In the genomic region with DNA sequence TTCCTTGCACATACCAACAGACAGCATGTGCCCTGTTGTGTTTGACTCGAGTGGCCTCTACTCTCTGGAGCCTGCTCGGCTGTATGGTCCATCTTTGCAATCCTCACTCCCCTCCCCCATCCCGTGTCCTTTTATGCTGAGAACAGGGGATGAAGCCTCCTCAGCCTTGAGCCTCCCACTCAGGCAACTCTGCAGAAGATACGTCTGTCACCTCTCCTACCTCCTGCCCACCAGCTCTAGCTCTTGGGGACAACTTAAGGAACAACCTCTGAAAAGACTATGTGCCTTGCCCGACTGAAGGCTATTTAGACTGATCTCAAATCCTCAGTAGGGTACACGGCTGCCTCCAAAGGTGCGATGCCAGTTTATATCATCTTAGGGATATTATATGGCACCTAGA, we compare ENCODE assay signal across 18 mouse cellular contexts. TPM values are rescaled to one million over a fixed set of nuclear protein-coding genes. Genes with fewer than 3 reads are reported as not detected.
A peak's percentile ranks its signal among the peaks of the same experiment; 100 is the strongest.
DNase-seq lines count a peak whose midpoint lies in the region; ATAC-seq and TF ChIP-seq lines count a peak whose summit lies in the region.
"Had no signal": no experiment of that assay in that cellular context is flagged by ENCODE, and none has a peak within 500 bp of the region (broad histone marks: within the 10 kb centered on the region; RNA-seq: fewer than 3 reads in every experiment).

No protein-coding gene starts in this region.

- H3K4me2 ChIP-seq in hindbrain, postnatal 0 days (ENCODE audit: low read depth, low read length), result no peak overlapping the region
- H3K4me2 ChIP-seq in limb, embryonic 13.5 days (replicated peaks), result 0 out of 2 replicates have a peak overlapping the region, but pooled peaks have one; percentile 9
- H3K4me2 ChIP-seq: embryonic facial prominence, embryonic 13.5 days had no signal

- peak overlapping the region; percentile 36 for H3K4me3 ChIP-seq in hindbrain, embryonic 10.5 days
- no peak overlapping the region for H3K4me3 ChIP-seq in hindbrain, postnatal 0 days (ENCODE audit: low read length)
- H3K4me3 ChIP-seq in limb, embryonic 13.5 days, result no peak overlapping the region
- H3K4me3 ChIP-seq in limb, embryonic 10.5 days, result no peak overlapping the region
- H3K4me3 ChIP-seq in ES-E14 (ENCODE audit: insufficient read depth in 1 of 2, low read depth in 1 of 2, low read length in 2 of 2, poor library complexity in 1 of 2, severe bottlenecking in 1 of 2), result peak overlapping the region; percentile 51 to 59; a peak in 3 of 4 replicates
- H3K4me3 ChIP-seq: embryonic facial prominence, embryonic 13.5 days; megakaryocyte, embryonic 14.5 days had no signal

- peak overlapping the region; percentile 62; the same call in 1 of the 2 replicates for H3K27ac ChIP-seq in hindbrain, embryonic 10.5 days
- no peak overlapping the region for H3K27ac ChIP-seq in hindbrain, postnatal 0 days
- no peak overlapping the region for H3K27ac ChIP-seq in limb, embryonic 13.5 days
- H3K27ac ChIP-seq in limb, embryonic 10.5 days, result no peak overlapping the region
- H3K27ac ChIP-seq in ES-E14 (ENCODE audit: insufficient read depth, low read depth, low read length, poor library complexity, severe bottlenecking), result no peak overlapping the region
- H3K27ac ChIP-seq: embryonic facial prominence, embryonic 13.5 days had no signal

- peaks cover 7% of the 10 kb centered on the region for H3K36me3 ChIP-seq in hindbrain, embryonic 10.5 days
- no peaks in the 10 kb centered on the region for H3K36me3 ChIP-seq in hindbrain, postnatal 0 days (ENCODE audit: insufficient read depth, low read length)
- no peaks in the 10 kb centered on the region for H3K36me3 ChIP-seq in limb, embryonic 13.5 days
- H3K36me3 ChIP-seq in limb, embryonic 10.5 days, result no peaks in the 10 kb centered on the region
- H3K36me3 ChIP-seq in ES-E14 (ENCODE audit: control insufficient read depth, insufficient read depth, low read length, poor library complexity, severe bottlenecking), result no peaks in the 10 kb centered on the region
- H3K36me3 ChIP-seq: embryonic facial prominence, embryonic 13.5 days had no signal

- no peaks in the 10 kb centered on the region for H3K27me3 ChIP-seq in hindbrain, embryonic 10.5 days (ENCODE audit: insufficient read depth, poor library complexity, severe bottlenecking)
- no peaks in the 10 kb centered on the region for H3K27me3 ChIP-seq in hindbrain, postnatal 0 days (ENCODE audit: insufficient read depth, low read length)
- H3K27me3 ChIP-seq in limb, embryonic 13.5 days, result no peaks in the 10 kb centered on the region
- no peaks in the 10 kb centered on the region for H3K27me3 ChIP-seq in limb, embryonic 10.5 days (ENCODE audit: low read depth, poor library complexity, severe bottlenecking)
- H3K27me3 ChIP-seq: embryonic facial prominence, embryonic 13.5 days had no signal

- 79% methylated on average over 7 of the region's 7 CpGs for WGBS in hindbrain, embryonic 10.5 days
- WGBS in hindbrain, postnatal 0 days, result 75% methylated on average over 7 of the region's 7 CpGs
- WGBS in limb, embryonic 13.5 days, result 72% methylated on average over 7 of the region's 7 CpGs
- WGBS in limb, embryonic 10.5 days, result 77% methylated on average over 7 of the region's 7 CpGs

- in situ Hi-C loops in ES-E14 (cut with MboI; ENCODE audit: low sequenced_read_pairs in 2 of 2, unreplicated experiment in 2 of 2), result no loop called here

- ATAC-seq in hindbrain, postnatal 0 days, result no peak
- no peak for ATAC-seq in limb, embryonic 13.5 days (ENCODE audit: low FRiP score, low read depth)
- ATAC-seq: liver, postnatal 0 days had no signal

- peaks cover 36% of the 10 kb centered on the region for H3K4me1 ChIP-seq in hindbrain, embryonic 10.5 days (replicated peaks)
- no peaks in the 10 kb centered on the region for H3K4me1 ChIP-seq in hindbrain, postnatal 0 days (ENCODE audit: insufficient read depth, low read length)
- no peaks in the 10 kb centered on the region; the same call in 1 of the 2 replicates for H3K4me1 ChIP-seq in limb, embryonic 13.5 days
- no peaks in the 10 kb centered on the region for H3K4me1 ChIP-seq in limb, embryonic 10.5 days
- peaks cover 0 to 7% of the 10 kb centered on the region in 2 experiments; a peak in 1 of 4 replicates for H3K4me1 ChIP-seq in ES-E14 (ENCODE audit: control insufficient read depth in 2 of 2, insufficient read depth in 2 of 2, low read length in 2 of 2, poor library complexity in 1 of 2)
- H3K4me1 ChIP-seq: embryonic facial prominence, embryonic 13.5 days had no signal

- TF ChIP-seq CTCF in hindbrain, postnatal 0 days (IDR thresholded peaks at IDR 0.05; ENCODE audit: low read depth), result no peak

- peak; percentile 45 to 49 for DNase-seq in frontal cortex, postnatal 36 days (ENCODE audit: low spot score in 2 of 2)
- DNase-seq in frontal cortex, postnatal 10 days (ENCODE audit: low spot score in 2 of 2), result no peak
- no peak for DNase-seq in hindbrain, embryonic 10.5 days (ENCODE audit: low spot score)
- no peak for DNase-seq in hindbrain, postnatal 0 days (ENCODE audit: low spot score)
- DNase-seq in limb, embryonic 10.5 days (ENCODE audit: low spot score), result no peak
- DNase-seq in ES-E14 (ENCODE audit: low read depth, low spot score), result no peak
- DNase-seq in thymus, postnatal 10 days (ENCODE audit: low spot score in 2 of 2), result no peak
- DNase-seq: adrenal gland, postnatal 14 days; cerebellum, adult 2 months; heart, postnatal 4 days; kidney, adult 18-20 months; liver; liver, postnatal 0 days; lung, postnatal 14 days; thymus, adult 18-20 months had no signal

- H3K9ac ChIP-seq in hindbrain, postnatal 0 days (replicated peaks; ENCODE audit: low read length), result no peak overlapping the region
- H3K9ac ChIP-seq in limb, embryonic 13.5 days, result no peak overlapping the region
- H3K9ac ChIP-seq in ES-E14 (ENCODE audit: insufficient read depth, low read depth, low read length, poor library complexity, severe bottlenecking), result no peak overlapping the region; the same call in 1 of the 2 replicates
- H3K9ac ChIP-seq: embryonic facial prominence, embryonic 13.5 days; liver, postnatal 0 days had no signal

- peaks cover 3% of the 10 kb centered on the region; the same call in 1 of the 2 replicates for H3K9me3 ChIP-seq in hindbrain, embryonic 10.5 days
- H3K9me3 ChIP-seq in hindbrain, postnatal 0 days (ENCODE audit: low read length), result no peaks in the 10 kb centered on the region
- H3K9me3 ChIP-seq in limb, embryonic 13.5 days, result no peaks in the 10 kb centered on the region
- no peaks in the 10 kb centered on the region for H3K9me3 ChIP-seq in limb, embryonic 10.5 days (replicated peaks)
- no peaks in the 10 kb centered on the region for H3K9me3 ChIP-seq in ES-E14 (ENCODE audit: control insufficient read depth, insufficient read depth, low read depth, low read length)
- H3K9me3 ChIP-seq: embryonic facial prominence, embryonic 13.5 days had no signal

TF ChIP-seq in ES-E14, 5 proteins besides CTCF, POLR2A, EP300 and RAD21:
- TF ChIP-seq CHD2 (IDR thresholded peaks at IDR 0.05; ENCODE audit: low read depth, low read length) (no peak), ZNF384 (IDR thresholded peaks at IDR 0.05; ENCODE audit: low read depth, low read length) (no peak), MAFK (IDR thresholded peaks at IDR 0.05; ENCODE audit: insufficient read depth, low read depth, low read length) (no peak), HCFC1 (IDR thresholded peaks at IDR 0.05; ENCODE audit: borderline replicate concordance, insufficient read depth, low read length) (no peak), ZC3H11A (IDR thresholded peaks at IDR 0.05; ENCODE audit: borderline replicate concordance, low read depth, low read length) (no peak)
TF ChIP-seq in ES-E14: peak in this region for 0.

RNA-seq across cellular contexts. Expression of gene Plpp7, which starts 8.2 kb away (rescaled TPM):
- polyA plus RNA-seq in hindbrain, embryonic 10.5 days (2016; fragmentation: Nextera tagmentation; extraction: Ambion mirVana), result 7.6 and 7.9 TPM in 2 replicates
- 39.2 and 50.5 TPM in 2 replicates for total RNA-seq in hindbrain, postnatal 0 days (2014; rRNA removed)
- polyA plus RNA-seq in hindbrain, postnatal 0 days (2015; fragmentation: Nextera tagmentation; extraction: Ambion mirVana), result 28.2 and 28.3 TPM in 2 replicates
- 7.3 and 8.3 TPM in 2 replicates for polyA plus RNA-seq in limb, embryonic 13.5 days (2015; fragmentation: Nextera tagmentation; extraction: Ambion mirVana)
- polyA plus RNA-seq in limb, embryonic 10.5 days (2016; fragmentation: Nextera tagmentation; extraction: Ambion mirVana), result 2.8 and 3.8 TPM in 2 replicates
- 1.4 and 4.3 TPM in 2 replicates for total RNA-seq in ES-E14 (2012; rRNA removed)

RNA-seq across cellular contexts. Expression of gene Fam78a, which starts 18.9 kb away (rescaled TPM):
- polyA plus RNA-seq in hindbrain, embryonic 10.5 days (2016; fragmentation: Nextera tagmentation; extraction: Ambion mirVana), result 1.5 and 2.2 TPM in 2 replicates
- total RNA-seq in hindbrain, postnatal 0 days (2014; rRNA removed), result 0.83 and 1.3 TPM in 2 replicates
- 0.21 and 0.39 TPM in 2 replicates for polyA plus RNA-seq in hindbrain, postnatal 0 days (2015; fragmentation: Nextera tagmentation; extraction: Ambion mirVana)
- polyA plus RNA-seq in limb, embryonic 13.5 days (2015; fragmentation: Nextera tagmentation; extraction: Ambion mirVana), result 4.5 and 5.4 TPM in 2 replicates
- polyA plus RNA-seq in limb, embryonic 10.5 days (2016; fragmentation: Nextera tagmentation; extraction: Ambion mirVana), result 2.0 TPM in 2 replicates
- 4.1 and 4.8 TPM in 2 replicates for total RNA-seq in ES-E14 (2012; rRNA removed)

RNA-seq across cellular contexts. Expression of gene Prrc2b, which starts 47.3 kb away (rescaled TPM):
- 55.6 and 68.9 TPM in 2 replicates for polyA plus RNA-seq in hindbrain, embryonic 10.5 days (2016; fragmentation: Nextera tagmentation; extraction: Ambion mirVana)
- total RNA-seq in hindbrain, postnatal 0 days (2014; rRNA removed), result 188 and 206 TPM in 2 replicates
- polyA plus RNA-seq in hindbrain, postnatal 0 days (2015; fragmentation: Nextera tagmentation; extraction: Ambion mirVana), result 44.8 and 55.9 TPM in 2 replicates
- 49.0 and 52.7 TPM in 2 replicates for polyA plus RNA-seq in limb, embryonic 13.5 days (2015; fragmentation: Nextera tagmentation; extraction: Ambion mirVana)
- 71.2 and 80.3 TPM in 2 replicates for polyA plus RNA-seq in limb, embryonic 10.5 days (2016; fragmentation: Nextera tagmentation; extraction: Ambion mirVana)
- 75.1 and 88.5 TPM in 2 replicates for total RNA-seq in ES-E14 (2012; rRNA removed)

Comparison
In these comparisons a context has a peak if more than half of its experiments do, and no peak if none do; other contexts are left out.
1. DNase-seq: peak in frontal cortex, postnatal 36 days (2 of 2); none in frontal cortex, postnatal 10 days (0 of 2), hindbrain, embryonic 10.5 days (single experiment), hindbrain, postnatal 0 days (single experiment), limb, embryonic 10.5 days (single experiment), ES-E14 (single experiment) and thymus, postnatal 10 days (0 of 2).
2. H3K4me3 ChIP-seq: peak in hindbrain, embryonic 10.5 days (single experiment) and ES-E14 (2 of 2); none in hindbrain, postnatal 0 days (single experiment), limb, embryonic 13.5 days (single experiment) and limb, embryonic 10.5 days (single experiment).